Mouse (Mus musculus): ENCODE results near the gene Rnls.

GRCm38 (mm10) chr19:33099201-33099788 is 292.8 kb downstream of the Rnls start:
- no peak for TF ChIP-seq CTCF (IDR thresholded peaks at IDR 0.05; ENCODE audit: low read depth)
- no peak for TF ChIP-seq EP300 (IDR thresholded peaks at IDR 0.05; ENCODE audit: low read depth)
